Mouse (Mus musculus) heart, postnatal 25 days (tissue): Measurements from ENCODE around the gene Fgfr2. TPM values are rescaled to one million over a fixed set of nuclear protein-coding genes. Genes with fewer than 3 reads are reported as not detected.
A peak's percentile ranks its signal among the peaks of the same experiment; 100 is the strongest.

Experiments used
- DNase-seq: peaks from one replicate; pipeline ENCODE4 v3.0.0; 2022; ENCODE audit warnings: low spot score
- intact Hi-C: fragments of 180-260 bp; cut with DNase I; formaldehyde crosslinking; loops from one replicate; pipeline ENCODE4 v1.15.1; 2025
- total RNA-seq, 2 experiments: library from RNA; stranded (reverse); gene quantifications; 2 replicates each; pipeline ENCODE4 v1.2.3; 2021

Gene Fgfr2
- total RNA-seq, 2 experiments from 2014 or later: 1.7 to 1.8 TPM

GRCm38 (mm10) chr7:130950482-130950881, 2172.7 kb downstream of the Fgfr2 start:
- DNase-seq: no peak
- intact Hi-C loops: no loop called here

DNA sequence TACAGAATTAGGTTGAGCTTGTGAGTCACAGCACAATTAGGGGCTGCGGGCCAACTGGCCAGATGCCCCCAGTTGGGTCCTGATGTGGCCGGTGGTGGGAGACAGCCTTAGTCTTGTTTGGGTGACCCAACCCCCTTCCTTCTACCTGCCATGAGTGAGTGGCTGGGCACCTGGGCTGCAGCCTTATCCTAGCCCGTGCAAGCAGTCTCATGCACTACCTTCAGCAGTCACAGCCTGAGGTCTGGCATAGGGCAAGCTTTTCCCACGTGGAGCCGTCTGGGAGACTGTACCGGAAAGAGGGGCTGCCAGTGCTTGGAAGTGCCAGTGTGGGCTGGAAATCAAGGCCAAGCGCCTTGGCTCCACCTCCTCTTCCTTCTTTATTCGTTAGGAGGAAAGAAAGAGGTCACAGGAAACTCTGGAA, 2173.8 kb downstream of the Fgfr2 start:
- intact Hi-C loops: no loop called here
- peak; percentile 54 for DNase-seq

DNA sequence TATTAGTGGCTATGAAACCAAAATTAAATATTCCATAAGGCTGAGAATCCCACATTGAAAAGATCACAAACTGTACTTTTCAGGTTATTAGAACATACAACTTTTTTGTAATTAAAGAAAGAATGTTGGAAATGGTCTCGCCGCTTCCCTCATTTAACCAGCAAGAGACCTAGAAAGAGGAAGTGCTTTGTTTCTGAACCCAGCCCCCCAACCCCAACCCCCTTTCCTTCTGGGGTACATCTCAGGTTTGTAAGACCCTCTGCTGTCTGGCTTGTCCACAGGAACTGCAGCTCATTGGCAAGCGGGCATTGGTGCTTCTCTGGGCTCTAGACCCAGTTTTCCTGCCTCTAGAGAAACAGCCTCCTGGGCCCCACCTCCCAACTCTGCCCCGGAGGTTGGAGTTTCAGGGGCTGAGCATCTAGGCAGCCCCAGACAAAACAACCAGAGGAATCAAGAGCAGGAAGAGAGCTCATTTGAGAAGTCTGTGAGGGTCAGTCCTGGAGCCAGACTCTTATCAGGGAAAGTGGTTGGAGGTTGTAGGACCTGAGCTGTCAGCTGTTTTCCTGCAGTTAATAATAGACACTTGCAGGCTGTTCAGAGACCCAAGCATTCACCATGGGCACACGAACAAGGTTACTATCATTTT, 2174.5 kb downstream of the Fgfr2 start:
- intact Hi-C loops: no loop called here

DNA sequence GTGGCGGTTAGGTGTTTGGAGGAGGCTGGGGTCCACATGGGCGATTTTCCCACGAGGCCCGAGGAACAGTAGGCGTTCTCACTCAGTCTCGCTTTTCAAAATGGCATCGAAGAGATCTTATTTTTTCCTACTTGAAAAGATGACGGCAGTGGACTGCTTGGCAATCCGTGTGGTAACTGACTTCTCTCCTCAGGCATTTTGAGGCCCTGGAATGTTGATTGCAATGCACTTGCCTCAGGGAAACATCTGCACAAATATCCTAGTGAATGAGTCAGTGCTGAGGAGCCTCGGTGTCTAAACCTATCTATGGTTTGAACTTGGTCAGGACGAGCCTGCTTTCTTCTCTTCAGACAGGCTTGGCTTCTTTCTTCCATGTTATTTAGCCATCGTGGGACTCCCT, 2176.8 kb downstream of the Fgfr2 start:
- intact Hi-C loops: no loop called here
- no peak for DNase-seq

More for the DNA sequence above, 2174.5 kb downstream of the Fgfr2 start:
- no peak for DNase-seq

DNA sequence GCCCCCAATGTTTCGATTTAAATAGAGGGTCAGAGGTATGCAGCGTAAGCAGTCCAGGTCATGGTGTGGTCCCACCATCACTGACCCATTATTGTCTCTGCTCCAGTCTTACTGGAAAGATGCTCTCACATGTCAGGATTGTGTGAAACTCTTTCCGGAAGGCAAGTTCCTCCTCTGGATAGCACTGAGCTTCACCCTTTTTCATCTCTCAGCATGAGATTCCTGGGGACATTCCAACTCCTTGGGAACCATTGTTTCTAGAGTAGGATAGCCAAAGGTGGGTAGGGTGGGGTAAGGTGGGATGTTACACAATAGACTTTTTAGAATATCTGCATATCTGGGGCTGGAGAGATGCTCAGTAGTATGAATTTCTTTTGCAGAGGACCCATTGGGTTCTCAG, 2177.4 kb downstream of the Fgfr2 start:
- intact Hi-C loops: no loop called here

GRCm38 (mm10) chr7:130944766-130945475, 2178.2 kb downstream of the Fgfr2 start:
- intact Hi-C loops: no loop called here
- DNase-seq: no peak

More for the DNA sequence above, 2177.4 kb downstream of the Fgfr2 start:
- no peak for DNase-seq

GRCm38 (mm10) chr7:130943280-130943895, 2179.8 kb downstream of the Fgfr2 start:
- intact Hi-C loops: no loop called here
- no peak for DNase-seq

- intact Hi-C loops: no loop called here
- DNase-seq: no peak
These were observed 2182.4 kb downstream of the Fgfr2 start for GRCm38 (mm10) chr7:130940733-130941132.

DNA sequence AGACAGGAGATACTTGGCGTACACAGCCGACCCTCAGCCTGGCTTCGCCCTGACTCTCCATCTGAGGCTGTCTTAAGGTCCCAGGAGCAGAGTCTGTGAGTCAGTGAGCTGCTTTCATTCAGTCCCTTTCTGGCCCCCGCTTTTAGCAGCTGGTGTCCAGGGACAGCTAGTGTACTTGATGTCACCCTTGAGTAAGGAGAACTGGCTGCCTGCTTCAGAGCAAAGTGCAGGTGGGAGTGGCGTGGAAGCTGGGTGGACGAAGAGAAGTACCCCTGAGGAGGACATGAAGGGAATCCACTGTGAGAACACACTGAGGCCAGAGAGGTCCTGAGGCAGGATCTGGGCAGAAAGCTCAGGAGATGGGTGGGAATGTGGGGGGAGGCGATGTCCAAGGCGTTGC, 2184.3 kb downstream of the Fgfr2 start:
- DNase-seq: no peak
- intact Hi-C loops: loop anchor here (5.0 kb wide), 1 partner anchor 38 kb away; no protein-coding TSS in a partner anchor

- DNase-seq: no peak
- intact Hi-C loops: loop anchor here (5.0 kb wide), 1 partner anchor 39 kb away; no protein-coding TSS in a partner anchor
These were observed 2185.1 kb downstream of the Fgfr2 start for GRCm38 (mm10) chr7:130938005-130938404.

- intact Hi-C loops: loop anchor here (2.0 to 5.0 kb wide), 2 partner anchors 23 to 40 kb away; no protein-coding TSS in a partner anchor
- no peak for DNase-seq
These were observed 2185.8 kb downstream of the Fgfr2 start for GRCm38 (mm10) chr7:130937266-130937841.

- peak; percentile 42 for DNase-seq
- intact Hi-C loops: loop anchor here (2.0 to 5.0 kb wide), 2 partner anchors 24 to 41 kb away; no protein-coding TSS in a partner anchor
These were observed 2186.6 kb downstream of the Fgfr2 start for GRCm38 (mm10) chr7:130936472-130936951.

- intact Hi-C loops: loop anchor here (2.0 to 5.0 kb wide), 2 partner anchors 25 to 41 kb away; no protein-coding TSS in a partner anchor
- peak; percentile 77 for DNase-seq
These were observed 2187.2 kb downstream of the Fgfr2 start, which contains the start of gene Htra1 for GRCm38 (mm10) chr7:130935793-130936471. TSS of gene Htra1 (plus strand) at chr7:130936111.

DNA sequence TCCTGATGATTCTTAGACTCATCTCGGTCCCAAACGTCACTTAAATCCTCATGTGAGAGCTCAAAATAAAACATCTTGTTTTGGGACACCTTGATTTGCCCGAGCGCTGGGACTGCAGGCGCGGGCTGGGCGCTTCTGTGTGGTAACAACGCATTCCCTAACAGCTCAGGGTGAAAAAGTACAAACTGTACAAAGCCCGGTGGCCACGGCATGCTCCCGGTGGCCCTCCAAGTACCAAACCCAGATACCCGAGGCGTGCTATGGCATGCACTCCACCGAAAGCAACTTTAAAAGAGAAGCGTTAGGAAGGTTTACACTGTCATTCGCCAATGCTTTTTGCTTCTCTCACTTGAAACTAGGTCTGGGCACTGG, 2187.7 kb downstream of the Fgfr2 start:
- no peak for DNase-seq
- intact Hi-C loops: loop anchor here (5.0 kb wide), 1 partner anchor 42 kb away; no protein-coding TSS in a partner anchor

DNA sequence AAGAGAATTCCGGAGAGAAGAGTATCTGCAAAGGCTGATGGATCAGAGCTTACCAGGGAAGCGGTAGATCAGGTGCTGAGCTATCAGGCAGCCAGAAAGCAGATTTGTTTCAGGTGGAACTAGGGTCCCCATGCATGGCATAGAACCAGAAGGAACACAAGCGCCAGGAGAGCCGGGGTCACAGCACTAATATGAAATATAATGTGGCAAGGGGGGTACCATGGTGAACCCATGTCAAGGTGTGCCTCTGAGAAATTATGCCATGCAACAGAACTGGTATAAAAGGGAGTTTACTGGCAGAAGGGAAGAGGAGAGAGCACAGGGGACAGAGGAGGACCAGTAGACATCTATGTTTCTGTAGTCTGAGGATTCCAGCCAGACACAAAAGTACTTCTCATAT, 2188.5 kb downstream of the Fgfr2 start:
- no peak for DNase-seq
- intact Hi-C loops: loop anchor here (5.0 kb wide), 1 partner anchor 43 kb away; no protein-coding TSS in a partner anchor

DNA sequence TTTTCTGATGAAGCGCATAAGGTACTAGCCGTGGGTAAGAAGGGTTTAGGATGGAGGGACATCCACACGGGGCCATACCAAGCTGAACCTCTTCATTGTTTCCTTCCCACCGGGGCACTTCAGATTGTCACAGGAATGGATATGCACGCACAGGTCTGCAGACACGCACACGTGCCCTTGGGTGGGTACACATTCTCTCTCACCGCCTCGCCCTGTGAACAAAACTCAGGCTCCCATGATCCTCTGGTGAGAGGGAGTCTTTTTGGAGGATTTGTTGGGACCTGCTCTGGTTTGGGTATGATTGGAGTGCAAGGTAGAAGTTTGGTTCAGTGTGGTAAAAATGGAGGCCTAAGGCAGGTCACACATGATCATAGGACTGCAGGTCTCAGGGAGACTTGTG, 2190.2 kb downstream of the Fgfr2 start:
- DNase-seq: no peak
- intact Hi-C loops: no loop called here

- intact Hi-C loops: no loop called here
- no peak for DNase-seq
These were observed 2192.7 kb downstream of the Fgfr2 start for GRCm38 (mm10) chr7:130930401-130930800.

DNA sequence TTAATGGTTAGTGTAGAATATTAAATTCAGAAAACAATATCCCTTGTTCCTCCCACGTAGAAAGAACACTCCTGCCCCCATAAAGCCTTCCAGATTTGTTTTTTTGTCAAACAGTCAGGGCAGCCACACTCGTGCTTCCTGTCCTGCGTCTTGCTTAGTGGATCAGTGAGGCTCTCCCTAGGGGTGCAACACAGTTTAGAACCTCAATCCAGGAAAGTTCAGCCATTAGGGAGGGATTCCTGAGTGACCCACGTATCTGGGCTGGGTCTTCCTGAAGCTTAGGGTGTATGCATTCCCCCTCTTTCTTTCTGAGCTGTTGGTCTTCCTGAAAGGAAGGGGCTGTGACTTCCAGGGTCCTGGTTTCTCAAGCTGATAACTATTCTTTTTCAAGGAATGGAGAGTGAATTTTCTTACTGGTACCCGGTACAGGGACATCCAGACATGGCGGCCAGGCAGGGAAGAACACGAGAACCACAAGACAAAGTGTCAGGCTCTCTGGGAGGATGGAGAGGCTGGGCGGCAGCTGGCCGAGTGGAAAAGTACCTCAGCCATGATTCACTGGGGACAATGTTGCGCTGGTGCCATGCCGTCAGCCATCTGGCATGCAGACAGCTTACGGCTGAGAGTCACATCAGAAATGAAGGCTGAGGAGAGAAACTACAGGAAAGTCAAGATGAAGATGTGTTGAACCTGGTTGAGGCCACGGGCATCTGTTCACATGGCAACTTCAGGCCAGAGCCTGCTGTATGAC, 2200.0 kb downstream of the Fgfr2 start:
- intact Hi-C loops: no loop called here
- DNase-seq: peak; percentile 36

GRCm38 (mm10) chr7:130918260-130918659, 2204.9 kb downstream of the Fgfr2 start:
- intact Hi-C loops: loop anchor here (5.0 kb wide), 1 partner anchor 119 kb away; no protein-coding TSS in a partner anchor

More at GRCm38 (mm10) chr7:130918260-130918659, 2204.9 kb downstream of the Fgfr2 start:
- DNase-seq: no peak
